Mouse (Mus musculus): Measurements from ENCODE around the gene Gm13305.
"Not testable (repeated sequence)": the region's sequence is repeated elsewhere in the genome, so short reads cannot be mapped to it uniquely, and the experiment has no call there.

Gene Gm13305

GRCm38 (mm10) chr4:42168503-42168902, at the start of gene Gm13305:
Gene Gm13305, minus strand, starts transcription at chr4:42168603.
- not testable (repeated sequence) for DNase-seq (ENCODE audit: low spot score)

GRCm38 (mm10) chr4:42184980-42185372, 16.6 kb upstream of the Gm13305 start:
- not testable (repeated sequence) for DNase-seq (ENCODE audit: low spot score)

- not testable (repeated sequence) for DNase-seq (ENCODE audit: low spot score)
These were observed 16.0 kb upstream of the Gm13305 start for GRCm38 (mm10) chr4:42184324-42184979.

GRCm38 (mm10) chr4:42183234-42184197, 15.1 kb upstream of the Gm13305 start:
- DNase-seq (ENCODE audit: low spot score), result not testable (repeated sequence)

- not testable (repeated sequence) for DNase-seq (ENCODE audit: low spot score)
These were observed 9.8 kb upstream of the Gm13305 start for GRCm38 (mm10) chr4:42178243-42178642.

- DNase-seq (ENCODE audit: low spot score), result not testable (repeated sequence)
These were observed 15.3 kb downstream of the Gm13305 start, which contains the start of gene Gm13306 for GRCm38 (mm10) chr4:42153136-42153535. Gene Gm13306, plus strand, starts transcription at chr4:42153436.

GRCm38 (mm10) chr4:42114517-42114916, 53.9 kb downstream of the Gm13305 start, which contains the start of gene Gm13304:
Gene Gm13304, plus strand, starts transcription at chr4:42114817.
- DNase-seq (ENCODE audit: low spot score), result not testable (repeated sequence)

All from yolk sac, embryonic 10.5 days (tissue).